Mouse (Mus musculus) layer of hippocampus, postnatal 10 days (tissue): ENCODE results near the gene Pnpla6. TPM values are rescaled to one million over a fixed set of nuclear protein-coding genes. Genes with fewer than 3 reads are reported as not detected.
A peak's percentile ranks its signal among the peaks of the same experiment; 100 is the strongest.
"Not testable (repeated sequence)": the region's sequence is repeated elsewhere in the genome, so short reads cannot be mapped to it uniquely, and the experiment has no call there.

Source experiments
- DNase-seq, 2 experiments: peaks; one replicate each; pipeline ENCODE4 v3.0.0; 2021; ENCODE audit warnings: low spot score in 2 of 2
- total RNA-seq, 2 experiments: library from RNA; stranded (reverse); gene quantifications; 2 replicates each; pipeline ENCODE4 v1.2.3; 2021

The Pnpla6 gene
- total RNA-seq, 2 experiments from 2014 or later: 67.7 to 76.2 TPM

GRCm38 (mm10) chr8:3574546-3574945, 59.4 kb downstream of the Pnpla6 start:
- no peak for DNase-seq

GRCm38 (mm10) chr8:3576211-3576960, 61.2 kb downstream of the Pnpla6 start:
- DNase-seq: no peak

- no peak for DNase-seq
Observed at GRCm38 (mm10) chr8:3579390-3580364, 64.5 kb downstream of the Pnpla6 start.

GRCm38 (mm10) chr8:3581961-3582360, 66.8 kb downstream of the Pnpla6 start:
- not testable (repeated sequence) for DNase-seq

- DNase-seq: no peak
Observed at GRCm38 (mm10) chr8:3586452-3586851, 71.3 kb downstream of the Pnpla6 start.

GRCm38 (mm10) chr8:3586993-3587390, 71.8 kb downstream of the Pnpla6 start, which contains the start of gene Camsap3:
Gene Camsap3, plus strand, starts transcription at chr8:3587293.
- no peak for DNase-seq

- DNase-seq: peak; percentile 52 to 73
Observed at GRCm38 (mm10) chr8:3587391-3588257, 72.4 kb downstream of the Pnpla6 start.

- no peak for DNase-seq
Observed at GRCm38 (mm10) chr8:3588258-3588633, 73.1 kb downstream of the Pnpla6 start.

GRCm38 (mm10) chr8:3593470-3593869, 78.3 kb downstream of the Pnpla6 start:
- no peak for DNase-seq

Other genes starting within 250 kb of the Pnpla6 start
- 10 to 100 TPM; 47.9 to 52.1 TPM for gene Insr, start 235.8 kb upstream of the Pnpla6 start, total RNA-seq
- gene A430078G23Rik, start 162.0 kb upstream of the Pnpla6 start, total RNA-seq: under 1 TPM in 1 of 2 experiments, not detected in 1; 0.53 TPM
- gene Arhgef18, start 122.4 kb upstream of the Pnpla6 start, total RNA-seq: 10 to 100 TPM; 36.5 to 44.6 TPM
- 1 to 10 TPM in 1 of 2 experiments, under 1 TPM in 1; 0.87 to 1.7 TPM for gene Pex11g, start 47.7 kb upstream of the Pnpla6 start, total RNA-seq
- gene Tex45, start 44.5 kb upstream of the Pnpla6 start, total RNA-seq: under 1 TPM; 0.20 to 0.32 TPM
- gene Zfp358, start 22.2 kb upstream of the Pnpla6 start, total RNA-seq: 10 to 100 TPM; 27.7 to 29.0 TPM
- 10 to 100 TPM; 66.2 to 79.4 TPM for gene Mcoln1, start 14.9 kb upstream of the Pnpla6 start, total RNA-seq
- gene C330021F23Rik, start 52.6 kb downstream of the Pnpla6 start, total RNA-seq: not detected
- gene Camsap3, start 71.9 kb downstream of the Pnpla6 start, total RNA-seq: 10 to 100 TPM; 58.1 to 68.1 TPM
- 10 to 100 TPM; 33.9 to 34.1 TPM for gene Xab2, start 105.9 kb downstream of the Pnpla6 start, total RNA-seq
- gene Pet100, start 106.2 kb downstream of the Pnpla6 start, total RNA-seq: 100 to 1,000 TPM in 1 of 2 experiments, 10 to 100 TPM in 1; 83.3 to 101 TPM
- gene Pcp2, start 110.2 kb downstream of the Pnpla6 start, total RNA-seq: not detected
- 10 to 100 TPM; 50.2 to 61.8 TPM for gene Stxbp2, start 115.6 kb downstream of the Pnpla6 start, total RNA-seq
- 1 to 10 TPM; 1.1 TPM for gene Retn, start 140.4 kb downstream of the Pnpla6 start, total RNA-seq
- gene Mcemp1, start 150.4 kb downstream of the Pnpla6 start, total RNA-seq: under 1 TPM; 0.38 to 0.39 TPM
- 10 to 100 TPM; 23.0 to 24.6 TPM for gene Fcor, start 157.0 kb downstream of the Pnpla6 start, total RNA-seq
- gene Trappc5, start 160.9 kb downstream of the Pnpla6 start, total RNA-seq: 10 to 100 TPM; 31.5 to 34.4 TPM
- not detected for gene Fcer2a, start 178.8 kb downstream of the Pnpla6 start, total RNA-seq
- not detected for gene Clec4g, start 205.3 kb downstream of the Pnpla6 start, total RNA-seq
- gene Cd209a, start 233.6 kb downstream of the Pnpla6 start, total RNA-seq: not detected